Mouse (Mus musculus) layer of hippocampus, adult 11-12 months (tissue): ENCODE results near the gene Tmem186.
A peak's percentile ranks its signal among the peaks of the same experiment; 100 is the strongest.

Source experiments
- DNase-seq: peaks from one replicate; pipeline ENCODE4 v3.0.0; 2022; ENCODE audit warnings: low spot score

The Tmem186 gene

GRCm38 (mm10) chr16:8637217-8638051 is at the start of gene Tmem186, which contains the start of gene Pmm2:
Tmem186 (minus strand) TSS chr16:8637712.
Pmm2 (plus strand) TSS chr16:8637674.
- DNase-seq, result peak; percentile 82

GRCm38 (mm10) chr16:8686871-8687535 is 49.5 kb upstream of the Tmem186 start:
- no peak for DNase-seq

- DNase-seq, result peak; percentile 87
These were observed 48.8 kb upstream of the Tmem186 start for GRCm38 (mm10) chr16:8686121-8686870.

- no peak for DNase-seq
These were observed 47.6 kb upstream of the Tmem186 start for GRCm38 (mm10) chr16:8685087-8685486.

GRCm38 (mm10) chr16:8680470-8680869 is 43.0 kb upstream of the Tmem186 start, which contains the start of gene Gm5767:
Gm5767 (plus strand) TSS chr16:8680770.
- DNase-seq, result no peak

- DNase-seq, result no peak
These were observed 42.3 kb upstream of the Tmem186 start for GRCm38 (mm10) chr16:8679780-8680179.

- no peak for DNase-seq
These were observed 41.2 kb upstream of the Tmem186 start for GRCm38 (mm10) chr16:8678676-8679075.

GRCm38 (mm10) chr16:8678035-8678434 is 40.5 kb upstream of the Tmem186 start:
- no peak for DNase-seq

GRCm38 (mm10) chr16:8676800-8677199 is 39.3 kb upstream of the Tmem186 start:
- DNase-seq, result peak; percentile 39

- DNase-seq, result no peak
These were observed 38.7 kb upstream of the Tmem186 start for GRCm38 (mm10) chr16:8676228-8676627.

GRCm38 (mm10) chr16:8675559-8675958 is 38.0 kb upstream of the Tmem186 start:
- no peak for DNase-seq

- peak; percentile 41 for DNase-seq
These were observed 36.7 kb upstream of the Tmem186 start for GRCm38 (mm10) chr16:8674165-8674564.

GRCm38 (mm10) chr16:8673343-8673742 is 35.8 kb upstream of the Tmem186 start:
- DNase-seq, result no peak

- no peak for DNase-seq
These were observed 35.3 kb upstream of the Tmem186 start for GRCm38 (mm10) chr16:8672811-8673210.

GRCm38 (mm10) chr16:8672350-8672687 is 34.8 kb upstream of the Tmem186 start:
- DNase-seq, result no peak

- peak; percentile 87 for DNase-seq
These were observed 34.2 kb upstream of the Tmem186 start, which contains the start of gene Carhsp1 for GRCm38 (mm10) chr16:8671551-8672349. Carhsp1 (minus strand) TSS chr16:8672155.

GRCm38 (mm10) chr16:8670041-8671035 is 32.8 kb upstream of the Tmem186 start:
- DNase-seq, result no peak

GRCm38 (mm10) chr16:8669432-8669831 is 31.9 kb upstream of the Tmem186 start:
- DNase-seq, result no peak

GRCm38 (mm10) chr16:8668386-8668785 is 30.9 kb upstream of the Tmem186 start:
- no peak for DNase-seq

GRCm38 (mm10) chr16:8667814-8668213 is 30.3 kb upstream of the Tmem186 start:
- no peak for DNase-seq
